Mouse (Mus musculus) midbrain, embryonic 16.5 days (tissue): ENCODE data around the gene Otud7a. TPM values are rescaled to one million over a fixed set of nuclear protein-coding genes. Genes with fewer than 3 reads are reported as not detected.
"Not testable (repeated sequence)": the region's sequence is repeated elsewhere in the genome, so short reads cannot be mapped to it uniquely, and the experiment has no call there.

Experiments used
- ATAC-seq: fragments of 200-750 bp; cut with Nextera tagmentation; 2 replicates; pipeline ENCODE4 v1.8.0; 2017; ENCODE audit warnings: moderate TSS enrichment
- H3K27ac ChIP-seq: fragments of 300-500 bp; sonication (generic); 2 replicates; pipeline ENCODE4 v1.5.1; 2014; ENCODE audit warnings: mild to moderate bottlenecking, low read length, mixed read lengths
- H3K27me3 ChIP-seq: fragments of 300-500 bp; sonication (generic); 2 replicates; pipeline ENCODE4 v1.6.1; 2014; ENCODE audit warnings: low read depth, low read length, mixed read lengths; ENCODE audit not compliant: control insufficient read depth, insufficient read depth
- H3K36me3 ChIP-seq: fragments of 300-500 bp; sonication (generic); 2 replicates; pipeline ENCODE4 v1.6.1; 2014; ENCODE audit warnings: mild to moderate bottlenecking, low read length, moderate library complexity, mixed read lengths; ENCODE audit not compliant: control insufficient read depth, insufficient read depth
- H3K4me1 ChIP-seq: fragments of 300-500 bp; sonication (generic); 2 replicates; pipeline ENCODE4 v1.6.1; 2014; ENCODE audit warnings: mild to moderate bottlenecking, low read length, mixed read lengths; ENCODE audit not compliant: control insufficient read depth, insufficient read depth
- H3K4me2 ChIP-seq: fragments of 300-500 bp; sonication (generic); 2 replicates; pipeline ENCODE4 v1.6.1; 2014; ENCODE audit warnings: mild to moderate bottlenecking, low read length, mixed read lengths
- H3K4me3 ChIP-seq: fragments of 300-500 bp; sonication (generic); 2 replicates; pipeline ENCODE4 v1.5.1; 2014; ENCODE audit warnings: low read depth, mild to moderate bottlenecking, low read length, moderate library complexity, mixed read lengths
- H3K9ac ChIP-seq: fragments of 300-500 bp; sonication (generic); 2 replicates; pipeline ENCODE4 v1.6.1; 2014; ENCODE audit warnings: low read depth, low read length, mixed read lengths
- H3K9me3 ChIP-seq: fragments of 300-500 bp; sonication (generic); replicated peaks from 2 replicates; pipeline ENCODE4 v1.6.1; 2014; ENCODE audit warnings: mild to moderate bottlenecking, low read length, mixed read lengths; ENCODE audit not compliant: control insufficient read depth, poor library complexity, severe bottlenecking
- WGBS: fragments of 180-500 bp; shearing (Covaris S2); extraction: QIAGEN DNeasy Blood & Tissue Kit; methylation state at CpG from one replicate; pipeline ENCODE4 v1.1.7; 2014; 5-methylcytosine and 5-hydroxymethylcytosine counted together
- polyA plus RNA-seq: library from polyadenylated mRNA; unstranded; fragments of >200 nt; fragmentation: Nextera tagmentation; extraction: Ambion mirVana; gene quantifications from 2 replicates; pipeline ENCODE4 v1.2.1, GENCODE M21; 2015

Gene Otud7a
- polyA plus RNA-seq, 1 experiment from 2014 or later = 3.4 TPM

DNA sequence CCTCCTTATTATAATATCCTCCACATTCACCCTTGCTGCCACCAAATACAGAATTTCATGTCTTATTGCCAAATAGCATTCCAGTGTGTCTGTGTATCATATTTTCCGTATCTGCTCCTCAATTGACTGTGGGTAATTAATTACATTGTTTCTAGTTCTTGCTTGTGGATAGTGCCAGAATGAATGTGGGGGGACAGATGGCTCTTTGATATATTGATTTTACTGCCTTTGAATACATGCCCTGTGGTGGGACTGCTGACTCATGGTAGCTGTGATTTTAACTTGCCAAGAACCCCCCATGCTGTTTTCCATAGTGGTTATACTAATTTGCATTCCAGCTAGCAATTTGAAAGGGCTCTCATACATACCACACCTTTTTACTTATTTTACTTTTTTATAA, 215.7 kb downstream of the Otud7a start:
- 85% methylated on average over 1 of the region's 1 CpGs for WGBS

GRCm38 (mm10) chr7:63662757-63663156, 218.2 kb downstream of the Otud7a start:
- Histone ChIP-seq H3K9me3 (peaks cover 2% of the 10 kb centered on the region; the same call in 1 of the 2 replicates), H3K27ac (no peak overlapping the region), H3K4me2 (no peak overlapping the region), H3K27me3 (no peaks in the 10 kb centered on the region), H3K9ac (no peak overlapping the region), H3K4me1 (no peaks in the 10 kb centered on the region), H3K36me3 (peaks cover 2% of the 10 kb centered on the region; the same call in 1 of the 2 replicates), H3K4me3 (no peak overlapping the region)
- ATAC-seq = no peak
- WGBS = 85% methylated on average over 3 of the region's 3 CpGs

More for the DNA sequence above, 215.7 kb downstream of the Otud7a start:
- H3K4me1 ChIP-seq = no peaks in the 10 kb centered on the region
- H3K9ac ChIP-seq = no peak overlapping the region
- H3K9me3 ChIP-seq = peaks cover 3% of the 10 kb centered on the region; the same call in 1 of the 2 replicates
- ATAC-seq = no peak
- H3K4me2 ChIP-seq = no peak overlapping the region
- no peak overlapping the region for H3K27ac ChIP-seq
- no peak overlapping the region for H3K4me3 ChIP-seq
- peaks cover 2% of the 10 kb centered on the region; the same call in 1 of the 2 replicates for H3K36me3 ChIP-seq
- H3K27me3 ChIP-seq = no peaks in the 10 kb centered on the region

DNA sequence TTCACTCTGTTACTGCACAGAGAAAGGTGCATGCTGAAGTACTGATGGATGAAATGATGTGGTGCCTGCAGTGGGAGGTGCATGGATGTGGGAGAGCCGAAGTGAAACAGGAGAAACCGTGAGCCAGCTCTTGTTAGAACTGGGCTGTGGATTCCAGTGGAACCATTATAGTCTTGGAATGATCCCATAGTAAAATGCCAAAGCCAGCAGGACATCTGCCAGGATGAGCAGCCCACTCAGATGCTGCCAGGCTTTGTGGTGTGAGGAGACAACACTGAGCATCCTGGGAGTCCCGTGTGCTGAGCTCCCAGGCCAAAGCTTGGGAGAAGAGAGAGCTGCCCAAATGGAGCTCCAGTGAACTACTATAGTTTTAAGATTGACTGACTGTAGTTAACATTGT, 220.9 kb downstream of the Otud7a start:
- no peaks in the 10 kb centered on the region for H3K36me3 ChIP-seq
- no peak overlapping the region for H3K4me3 ChIP-seq
- no peaks in the 10 kb centered on the region for H3K27me3 ChIP-seq
- no peak overlapping the region for H3K4me2 ChIP-seq
- H3K9ac ChIP-seq = no peak overlapping the region
- H3K4me1 ChIP-seq = peaks cover 15% of the 10 kb centered on the region
- H3K9me3 ChIP-seq = no peaks in the 10 kb centered on the region
- no peak overlapping the region for H3K27ac ChIP-seq
- 91% methylated on average over 3 of the region's 3 CpGs for WGBS
- no peak for ATAC-seq

DNA sequence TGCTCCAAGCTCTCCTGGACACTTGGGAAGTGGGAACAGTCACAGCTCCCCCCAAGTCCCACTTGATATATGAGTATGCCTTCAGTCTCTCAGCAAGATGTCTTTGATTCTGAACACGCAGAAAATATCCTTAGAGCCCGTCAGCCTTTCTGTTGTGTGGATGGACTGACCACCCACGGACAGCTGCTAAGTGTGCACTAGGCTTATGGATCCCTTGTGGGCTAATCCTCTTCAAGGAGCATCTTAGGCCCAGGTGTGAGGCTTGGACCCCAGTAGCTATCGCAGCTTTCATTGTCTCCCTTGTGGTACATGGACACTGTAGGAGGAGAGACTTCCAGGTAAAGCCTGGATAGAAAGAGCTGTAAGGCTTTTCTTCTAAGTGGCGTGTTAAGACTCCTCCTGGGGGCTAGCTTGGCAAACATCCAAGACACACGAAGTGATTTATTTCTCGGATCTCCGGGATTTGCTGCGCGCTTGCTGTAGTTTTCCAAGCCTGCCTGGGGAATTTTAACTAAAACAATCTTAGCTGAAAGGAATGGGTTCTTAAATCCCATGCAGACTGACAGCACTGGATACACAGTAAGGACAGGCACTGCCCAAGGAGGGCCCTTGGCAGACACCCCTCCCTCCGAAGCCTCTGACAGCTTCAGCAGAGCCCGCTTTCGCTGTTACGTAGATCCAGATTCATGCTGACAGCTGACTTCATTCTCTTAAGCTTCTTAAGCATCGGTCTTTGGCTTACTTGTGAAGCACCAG, 223.6 kb downstream of the Otud7a start:
- H3K36me3 ChIP-seq = no peaks in the 10 kb centered on the region
- no peaks in the 10 kb centered on the region for H3K9me3 ChIP-seq
- peak overlapping the region; percentile 71 for H3K27ac ChIP-seq
- H3K4me1 ChIP-seq = peaks cover 15% of the 10 kb centered on the region
- peak overlapping the region; percentile 31; the same call in 1 of the 2 replicates for H3K9ac ChIP-seq
- peak; percentile 82 for ATAC-seq
- WGBS = 27% methylated on average over 15 of the region's 15 CpGs
- no peak overlapping the region for H3K4me3 ChIP-seq
- peak overlapping the region; percentile 33 for H3K4me2 ChIP-seq
- H3K27me3 ChIP-seq = no peaks in the 10 kb centered on the region

DNA sequence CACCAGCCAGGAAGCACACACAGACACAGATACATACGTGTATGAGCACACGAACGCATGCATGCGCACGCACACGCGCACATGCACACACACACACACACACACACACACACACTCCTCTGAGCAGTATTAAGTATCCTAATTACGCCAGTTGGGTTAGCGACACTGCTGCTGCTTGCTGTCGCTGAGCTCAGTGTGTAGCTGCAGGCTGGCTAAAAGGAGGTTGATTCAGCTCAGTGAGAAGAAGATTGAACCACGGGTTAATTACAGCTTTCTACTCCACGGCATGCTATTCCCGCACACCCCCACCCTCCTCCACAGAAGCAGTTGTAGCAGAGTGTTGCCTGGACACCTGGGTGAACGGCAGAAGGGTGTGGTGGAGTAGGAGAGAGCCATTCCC, 224.4 kb downstream of the Otud7a start:
- H3K36me3 ChIP-seq = no peaks in the 10 kb centered on the region
- peaks cover 15% of the 10 kb centered on the region for H3K4me1 ChIP-seq
- peak overlapping the region; percentile 31; the same call in 1 of the 2 replicates for H3K9ac ChIP-seq
- no peaks in the 10 kb centered on the region for H3K9me3 ChIP-seq
- H3K27me3 ChIP-seq = no peaks in the 10 kb centered on the region
- H3K4me3 ChIP-seq = no peak overlapping the region
- H3K4me2 ChIP-seq = peak overlapping the region; percentile 33; the same call in 1 of the 2 replicates
- peak overlapping the region; percentile 71 for H3K27ac ChIP-seq
- WGBS = 52% methylated on average over 14 of the region's 14 CpGs
- ATAC-seq = peak; percentile 72

- 87% methylated on average over 1 of the region's 1 CpGs for WGBS
- not testable (repeated sequence) for H3K4me3 ChIP-seq, H3K4me2 ChIP-seq, ATAC-seq, H3K27me3 ChIP-seq, H3K27ac ChIP-seq, H3K9me3 ChIP-seq, H3K36me3 ChIP-seq, H3K9ac ChIP-seq
- peaks cover 15% of the 10 kb centered on the region for H3K4me1 ChIP-seq
These were observed 226.4 kb downstream of the Otud7a start for GRCm38 (mm10) chr7:63670911-63671310.

GRCm38 (mm10) chr7:63671904-63672303, 227.4 kb downstream of the Otud7a start:
- Histone ChIP-seq H3K9ac (no peak overlapping the region), H3K27ac (no peak overlapping the region), H3K4me2 (no peak overlapping the region), H3K4me1 (peaks cover 15% of the 10 kb centered on the region), H3K27me3 (no peaks in the 10 kb centered on the region), H3K36me3 (no peaks in the 10 kb centered on the region), H3K9me3 (no peaks in the 10 kb centered on the region), H3K4me3 (no peak overlapping the region)
- ATAC-seq = peak; percentile 76
- 22% methylated on average over 3 of the region's 3 CpGs for WGBS

GRCm38 (mm10) chr7:63676631-63677030, 232.1 kb downstream of the Otud7a start:
- H3K27ac ChIP-seq = no peak overlapping the region
- WGBS = 86% methylated on average over 5 of the region's 5 CpGs
- no peaks in the 10 kb centered on the region for H3K9me3 ChIP-seq
- H3K36me3 ChIP-seq = no peaks in the 10 kb centered on the region
- H3K4me2 ChIP-seq = no peak overlapping the region
- H3K27me3 ChIP-seq = no peaks in the 10 kb centered on the region
- ATAC-seq = no peak
- H3K9ac ChIP-seq = no peak overlapping the region
- H3K4me3 ChIP-seq = no peak overlapping the region
- no peaks in the 10 kb centered on the region for H3K4me1 ChIP-seq

- Histone ChIP-seq H3K9ac (no peak overlapping the region), H3K4me1 (no peaks in the 10 kb centered on the region), H3K27me3 (no peaks in the 10 kb centered on the region), H3K4me2 (no peak overlapping the region), H3K27ac (no peak overlapping the region), H3K36me3 (no peaks in the 10 kb centered on the region), H3K9me3 (no peaks in the 10 kb centered on the region), H3K4me3 (no peak overlapping the region)
- 60% methylated on average over 2 of the region's 2 CpGs for WGBS
- ATAC-seq = no peak
These were observed 232.6 kb downstream of the Otud7a start for GRCm38 (mm10) chr7:63677149-63677548.
